Mouse (Mus musculus): Measurements from ENCODE around the gene Tsnaxip1.

Gene Tsnaxip1

GRCm38 (mm10) chr8:105860143-105860981, 32.8 kb downstream of the Tsnaxip1 start, which contains the start of gene Nutf2:
Gene Nutf2, plus strand, starts transcription at chr8:105860580.
- peak; percentile 95 for DNase-seq (ENCODE audit: low read depth, low spot score)

DNA sequence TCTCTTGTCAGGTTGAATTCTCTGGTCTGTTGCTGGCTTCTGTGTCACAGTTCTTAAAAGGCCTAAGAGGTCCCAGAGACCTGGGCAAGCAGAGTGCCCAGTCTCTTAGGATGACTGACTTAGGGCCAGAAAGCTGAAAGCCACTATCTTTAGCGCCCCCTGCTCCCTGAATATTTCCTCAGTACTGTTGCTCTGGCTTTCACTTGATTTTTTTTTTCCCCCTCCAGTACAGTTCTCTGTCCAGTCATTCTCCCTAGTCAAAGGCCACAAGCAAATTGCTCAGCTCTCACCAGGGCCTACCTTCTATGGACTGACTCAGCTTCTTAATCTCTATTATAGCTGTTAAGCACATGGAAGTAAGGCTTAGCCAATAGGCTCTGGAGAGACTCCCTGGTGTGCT, 34.4 kb downstream of the Tsnaxip1 start:
- DNase-seq (ENCODE audit: low read depth, low spot score) = no peak

DNA sequence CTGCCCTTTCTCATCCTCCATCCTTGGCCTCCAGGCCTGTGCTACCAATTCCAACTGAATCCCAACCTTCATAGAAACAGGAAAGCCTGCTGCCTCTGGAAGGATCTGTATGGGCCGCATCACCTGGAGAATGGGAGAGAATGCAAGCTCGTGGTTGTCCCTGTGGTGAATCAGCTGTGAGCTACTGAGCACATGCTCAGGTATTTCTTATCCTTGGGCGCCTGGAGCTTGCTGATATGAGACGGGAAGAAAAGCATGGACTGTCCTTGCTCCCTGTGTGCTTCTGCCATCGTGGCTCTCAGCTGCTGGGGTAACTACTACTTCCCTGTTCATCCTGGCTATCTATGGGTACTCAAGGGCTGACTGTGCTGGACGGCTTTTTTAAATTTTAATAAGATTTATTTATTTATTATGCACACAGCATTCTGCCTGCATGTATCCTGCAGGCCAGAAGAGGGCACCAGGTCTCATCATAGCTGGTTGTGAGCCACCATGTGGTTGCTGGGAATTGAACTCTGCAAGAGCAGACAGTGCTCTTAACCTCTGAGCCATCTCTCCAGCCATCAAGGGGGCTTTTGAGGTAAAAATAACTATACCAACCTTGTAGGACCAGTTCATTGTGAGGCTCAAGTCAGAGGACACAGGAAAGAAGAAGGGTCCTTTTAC, 39.0 kb downstream of the Tsnaxip1 start:
- DNase-seq (ENCODE audit: low read depth, low spot score) = peak; percentile 25

- no peak for DNase-seq (ENCODE audit: low read depth, low spot score)
Observed at GRCm38 (mm10) chr8:105874301-105874700, 46.8 kb downstream of the Tsnaxip1 start.

DNA sequence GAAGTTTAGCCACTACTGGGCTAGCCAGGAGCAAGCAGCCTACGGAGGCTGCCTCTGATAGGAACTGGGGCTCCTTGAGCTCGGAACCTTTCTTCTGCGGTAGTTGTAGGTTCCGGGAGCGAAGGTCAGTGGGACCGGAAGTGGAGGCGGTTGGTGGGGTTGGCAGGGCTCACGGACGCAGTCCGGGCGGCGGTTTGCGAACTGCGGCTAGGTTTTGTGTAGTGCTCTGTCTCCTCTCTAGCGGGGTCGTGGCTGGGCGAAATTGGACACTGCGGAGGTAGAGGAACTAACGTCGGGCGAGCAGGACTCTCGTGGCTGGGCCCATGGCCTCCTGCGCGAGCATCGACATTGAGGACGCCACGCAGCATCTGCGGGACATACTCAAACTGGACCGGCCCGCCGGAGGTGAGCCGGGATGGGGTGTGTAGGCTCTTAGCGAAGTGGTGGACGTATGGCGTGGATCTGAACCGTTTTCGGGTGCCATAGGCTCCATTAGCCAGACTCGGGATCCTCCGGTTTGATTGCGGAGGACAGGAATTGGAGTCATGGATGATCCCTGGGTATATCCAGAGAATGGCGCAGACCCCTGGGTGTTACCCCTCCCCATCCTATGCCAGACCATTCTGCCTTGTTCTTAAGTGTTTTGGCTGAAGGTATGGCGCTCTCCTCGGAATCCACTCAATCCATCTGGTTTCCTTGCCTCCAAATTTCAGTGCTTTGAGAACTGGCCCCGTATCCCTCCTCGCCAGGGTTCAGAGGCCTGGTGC, 53.4 kb downstream of the Tsnaxip1 start, which contains the start of gene Edc4:
Gene Edc4, plus strand, starts transcription at position 128 of the 767 bp plus-strand sequence.
- peak; percentile 89 for DNase-seq (ENCODE audit: low read depth, low spot score)

GRCm38 (mm10) chr8:105889756-105890465, 62.4 kb downstream of the Tsnaxip1 start:
- no peak for DNase-seq (ENCODE audit: low read depth, low spot score)

- no peak for DNase-seq (ENCODE audit: low read depth, low spot score)
Observed at GRCm38 (mm10) chr8:105890870-105891269, 63.3 kb downstream of the Tsnaxip1 start.

GRCm38 (mm10) chr8:105892432-105892831, 64.9 kb downstream of the Tsnaxip1 start:
- peak; percentile 35 for DNase-seq (ENCODE audit: low read depth, low spot score)

- peak; percentile 14 for DNase-seq (ENCODE audit: low read depth, low spot score)
Observed at GRCm38 (mm10) chr8:105893339-105893738, 65.8 kb downstream of the Tsnaxip1 start, which contains the start of gene Nrn1l. Gene Nrn1l, plus strand, starts transcription at chr8:105893567.

Data from CD4-positive helper T cell, adult 2 months (primary cell).